Mouse (Mus musculus) bone marrow, adult 2 months (tissue): ENCODE data around the gene Atp5c1.

Experiments
- CTCF ChIP-seq: fragments of 200-500 bp; IDR thresholded peaks from 2 replicates; pipeline ENCODE4 v1.5.1; 2011; ENCODE audit warnings: low read length, control low read depth; ENCODE audit not compliant: control insufficient read depth, insufficient read depth
- POLR2A ChIP-seq: fragments of 200-500 bp; IDR thresholded peaks from 2 replicates; pipeline ENCODE4 v1.6.1; 2011; ENCODE audit warnings: low read depth, mild to moderate bottlenecking, control low read depth, low read length, borderline replicate concordance; ENCODE audit not compliant: control insufficient read depth

DNA sequence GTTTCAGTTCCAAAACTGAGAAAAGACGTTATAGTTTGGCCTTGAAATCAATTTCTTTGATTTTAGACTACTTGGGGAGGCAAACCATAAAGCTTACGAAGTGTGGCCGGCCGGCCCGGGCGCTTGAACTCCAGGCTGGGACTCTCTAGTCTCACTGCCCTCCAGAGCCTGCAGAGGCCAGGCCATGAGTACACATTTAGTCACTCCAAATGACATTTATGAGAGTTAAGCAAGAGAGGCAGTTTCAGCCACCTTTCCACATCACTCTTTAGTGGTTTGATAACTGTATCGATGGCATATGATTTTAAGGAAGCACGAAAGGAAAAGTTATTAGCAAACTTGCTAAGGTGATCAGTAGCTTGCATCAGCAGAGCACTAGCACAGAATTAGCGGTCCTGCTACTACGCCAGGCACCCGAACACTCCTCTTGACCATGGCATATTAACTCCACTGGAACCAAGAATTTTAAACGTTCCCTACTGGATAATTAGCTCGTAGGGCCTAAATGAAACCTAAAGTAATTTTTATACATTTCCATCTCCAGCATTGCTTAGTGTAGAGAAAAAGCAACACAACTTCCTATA lies 70.5 kb downstream of the Atp5c1 start:
- TF ChIP-seq CTCF (no peak), POLR2A (no peak)
